ENCODE assay signal across 29 mouse cellular contexts in the genomic region with DNA sequence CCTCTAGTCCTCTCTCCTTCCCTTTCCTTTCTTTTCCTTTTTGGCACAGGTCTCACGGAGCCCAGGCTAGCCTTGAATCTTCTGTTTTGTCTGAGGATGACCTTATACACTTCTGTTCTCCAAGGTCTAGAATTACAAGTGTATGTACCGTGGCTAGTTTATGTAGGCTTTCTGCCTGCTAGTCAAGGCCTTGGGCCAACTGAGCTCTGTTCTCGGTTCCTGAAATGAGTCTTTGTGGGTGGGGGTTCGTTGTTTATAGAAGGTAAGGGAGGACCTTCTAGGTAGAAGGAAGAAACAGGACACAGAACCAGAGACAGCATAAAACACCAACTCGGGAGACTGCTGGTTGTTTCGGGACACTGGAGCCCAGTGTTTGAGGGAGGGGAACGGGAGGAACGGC.
"Had no signal": no experiment of that assay in that cellular context is flagged by ENCODE, and none has a peak within 500 bp of the region (broad histone marks: within the 10 kb centered on the region; RNA-seq: fewer than 3 reads in every experiment).

No protein-coding gene starts in this region.

- H3K36me3 ChIP-seq: heart, embryonic 15.5 days; hindbrain, embryonic 12.5 days; hindbrain, embryonic 13.5 days; hindbrain, embryonic 15.5 days; intestine, embryonic 15.5 days; kidney, embryonic 15.5 days had no signal

- H3K9me3 ChIP-seq: heart, embryonic 12.5 days; heart, embryonic 13.5 days; heart, embryonic 15.5 days; hindbrain, embryonic 10.5 days; hindbrain, embryonic 12.5 days; hindbrain, embryonic 13.5 days; hindbrain, embryonic 15.5 days; intestine, embryonic 15.5 days; kidney, embryonic 15.5 days had no signal

- H3K27me3 ChIP-seq: heart, embryonic 12.5 days; heart, embryonic 13.5 days; heart, embryonic 15.5 days; hindbrain, embryonic 12.5 days; hindbrain, embryonic 13.5 days; hindbrain, embryonic 15.5 days; intestine, embryonic 15.5 days; kidney, embryonic 15.5 days had no signal

- H3K4me2 ChIP-seq: heart, embryonic 11.5 days; heart, embryonic 12.5 days; heart, embryonic 13.5 days; heart, embryonic 15.5 days; hindbrain, embryonic 12.5 days; hindbrain, embryonic 13.5 days; hindbrain, embryonic 14.5 days; hindbrain, embryonic 15.5 days; intestine, embryonic 15.5 days; kidney, embryonic 15.5 days had no signal

- H3K4me1 ChIP-seq: hindbrain, embryonic 12.5 days; hindbrain, embryonic 13.5 days; hindbrain, embryonic 15.5 days; intestine, embryonic 15.5 days had no signal

- H3K9ac ChIP-seq: heart, embryonic 12.5 days; heart, embryonic 13.5 days; heart, embryonic 15.5 days; hindbrain, embryonic 12.5 days; hindbrain, embryonic 13.5 days; hindbrain, embryonic 14.5 days; hindbrain, embryonic 15.5 days; intestine, embryonic 15.5 days; kidney, embryonic 15.5 days had no signal

- H3K27ac ChIP-seq: heart, embryonic 13.5 days; heart, embryonic 15.5 days; hindbrain, embryonic 10.5 days; hindbrain, embryonic 12.5 days; hindbrain, embryonic 13.5 days; hindbrain, embryonic 14.5 days; hindbrain, embryonic 15.5 days; hindbrain, postnatal 0 days; intestine, embryonic 15.5 days; kidney, embryonic 15.5 days; kidney, postnatal 0 days; layer of hippocampus, adult 2 months; left cerebral cortex, adult 2 months had no signal

- DNase-seq: heart, postnatal 10 days; heart, postnatal 14 days; kidney, adult 11 months; kidney, adult 18-20 months; kidney, adult 2 months; kidney, adult 8-10 months; kidney, adult 9 months; kidney, postnatal 10 days; kidney, postnatal 14 days; kidney, postnatal 25 days; kidney, postnatal 36 days; kidney, postnatal 4 days; layer of hippocampus, adult 9-11 months; layer of hippocampus, postnatal 36 days had no signal

- H3K4me3 ChIP-seq: heart, embryonic 12.5 days; heart, embryonic 13.5 days; heart, embryonic 15.5 days; hindbrain, embryonic 10.5 days; hindbrain, embryonic 12.5 days; hindbrain, embryonic 13.5 days; hindbrain, embryonic 15.5 days; intestine, embryonic 15.5 days; kidney, embryonic 15.5 days; layer of hippocampus, adult 2 months; left cerebral cortex, adult 2 months had no signal
